Mouse (Mus musculus): Measurements from ENCODE around the gene Cbln4.

DNA sequence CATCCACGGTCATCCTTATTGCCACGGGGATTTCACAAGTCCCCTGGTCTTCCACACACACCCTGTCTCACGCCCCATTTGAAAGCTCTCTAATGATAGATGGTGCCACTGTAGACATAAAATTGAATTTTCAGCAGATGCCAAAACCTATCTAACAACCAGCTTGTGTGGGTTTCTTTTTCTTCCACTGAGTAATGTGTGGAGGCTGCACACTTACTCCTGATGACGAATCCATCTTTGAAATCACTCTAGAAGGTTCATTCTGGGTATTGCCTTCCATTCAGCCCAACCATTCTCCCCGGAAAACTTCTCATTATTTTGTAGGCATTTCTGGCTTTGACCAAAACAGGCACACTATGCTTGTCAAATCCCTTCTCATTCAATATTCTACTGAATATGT is 33.0 kb upstream of the Cbln4 start:
- TF ChIP-seq CTCF (IDR thresholded peaks at IDR 0.05; ENCODE audit: low read depth) (no peak), EP300 (IDR thresholded peaks at IDR 0.05; ENCODE audit: low read depth) (no peak)

Measured in liver, embryonic 14.5 days (tissue).